Mouse (Mus musculus): ENCODE measurements at regions not wholly inside any gene's neighbourhood (a gene's known extent, or its start where the extent isn't known, plus 50 kb on each side); places are given as distances from the start of the nearest gene placed in this dataset.

DNA sequence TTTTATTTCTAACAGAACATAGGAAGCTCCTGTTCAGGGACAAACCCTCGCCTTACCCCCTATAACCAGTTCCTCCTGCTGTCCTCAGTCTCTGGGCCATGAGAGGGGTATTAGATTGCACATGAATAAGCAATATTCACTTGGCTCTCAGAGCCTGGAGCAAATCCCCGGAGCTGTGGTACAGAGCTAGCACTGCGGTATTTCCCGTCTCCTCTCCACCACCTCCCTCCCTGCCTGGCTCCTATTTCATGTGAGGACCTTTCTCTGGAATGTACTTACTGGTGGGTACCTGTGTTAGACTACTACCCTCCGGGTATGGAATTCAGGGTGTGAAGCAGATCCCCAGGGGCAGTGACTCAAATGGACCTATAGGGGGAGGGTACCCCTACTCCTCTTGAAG is 206.9 kb upstream of the Cadm1 start:
- H3K36me3 ChIP-seq (ENCODE audit: control insufficient read depth, insufficient read depth), result no peaks in the 10 kb centered on the region
- no peak overlapping the region for H3K4me2 ChIP-seq (ENCODE audit: low read depth)
- TF ChIP-seq MYOG (IDR thresholded peaks at IDR 0.05; ENCODE audit: control insufficient read depth in 1 of 3, insufficient read depth in 1 of 3, insufficient read length in 2 of 3, low read depth in 2 of 3) (no peak), POLR2A (IDR thresholded peaks at IDR 0.05; ENCODE audit: insufficient read length, low read depth) (no peak), SRF (IDR thresholded peaks at IDR 0.05; ENCODE audit: control insufficient read depth, insufficient read length, low read depth) (no peak), TCF3 (IDR thresholded peaks at IDR 0.05; ENCODE audit: insufficient read length, low read depth) (no peak), TCF12 (IDR thresholded peaks at IDR 0.05; ENCODE audit: insufficient read depth, poor library complexity, severe bottlenecking) (no peak), MYOD1 (IDR thresholded peaks at IDR 0.05; ENCODE audit: control insufficient read depth in 1 of 3, insufficient read length in 2 of 3, low read depth in 2 of 3) (no peak), USF1 (IDR thresholded peaks at IDR 0.05; ENCODE audit: low read depth) (no peak), REST (IDR thresholded peaks at IDR 0.05; ENCODE audit: insufficient read depth, insufficient read length) (no peak), MAX (IDR thresholded peaks at IDR 0.05; ENCODE audit: low read depth) (no peak), E2F4 (IDR thresholded peaks at IDR 0.05; ENCODE audit: insufficient read depth) (no peak), CEBPB (IDR thresholded peaks at IDR 0.05; ENCODE audit: insufficient read depth, poor library complexity, severe bottlenecking) (no peak), POLR2AphosphoS2 (IDR thresholded peaks at IDR 0.05; ENCODE audit: insufficient read length, low read depth) (no peak)
- no peak overlapping the region for H3ac ChIP-seq (ENCODE audit: control insufficient read depth, insufficient read length)
- no peaks in the 10 kb centered on the region for H3K79me2 ChIP-seq (ENCODE audit: control insufficient read depth, insufficient read depth)
- no peak overlapping the region for H3K4me3 ChIP-seq
- H3K27me3 ChIP-seq (ENCODE audit: control insufficient read depth, insufficient read depth, insufficient read length), result peaks cover 7% of the 10 kb centered on the region

DNA sequence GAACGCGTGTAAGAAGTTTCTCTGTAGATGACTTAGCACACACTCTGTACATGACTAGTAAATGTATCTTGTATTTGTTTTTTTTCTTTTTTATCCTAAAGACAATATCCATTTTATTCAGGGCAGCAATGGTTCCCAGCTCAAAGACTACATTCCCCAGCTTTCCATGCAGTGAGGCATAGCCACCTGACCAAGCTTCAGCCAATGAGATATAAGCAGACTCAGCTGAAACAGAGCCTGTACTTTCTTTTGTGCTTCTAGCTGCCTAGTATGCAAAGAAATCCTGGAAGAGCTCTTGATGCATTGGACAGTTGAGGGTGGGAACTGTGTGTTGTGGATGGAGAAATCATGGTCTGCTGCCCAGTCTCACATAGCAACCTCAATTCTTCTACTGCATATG is 202.4 kb upstream of the Cadm1 start:
- H3ac ChIP-seq (ENCODE audit: control insufficient read depth, insufficient read length), result no peak overlapping the region
- no peaks in the 10 kb centered on the region for H3K79me2 ChIP-seq (ENCODE audit: control insufficient read depth, insufficient read depth)
- TF ChIP-seq USF1 (IDR thresholded peaks at IDR 0.05; ENCODE audit: low read depth), result peak; percentile 49
- TF ChIP-seq REST (IDR thresholded peaks at IDR 0.05; ENCODE audit: insufficient read depth, insufficient read length), result no peak

GRCm38 (mm10) chr9:47332929-47333328 is 197.0 kb upstream of the Cadm1 start:
- no peak for TF ChIP-seq MYOG (IDR thresholded peaks at IDR 0.05; ENCODE audit: control insufficient read depth in 1 of 3, insufficient read depth in 1 of 3, insufficient read length in 2 of 3, low read depth in 2 of 3)
- TF ChIP-seq TCF12 (IDR thresholded peaks at IDR 0.05; ENCODE audit: insufficient read depth, poor library complexity, severe bottlenecking), result no peak
- no peak for TF ChIP-seq MAX (IDR thresholded peaks at IDR 0.05; ENCODE audit: low read depth)
- no peak for TF ChIP-seq POLR2A (IDR thresholded peaks at IDR 0.05; ENCODE audit: insufficient read length, low read depth)
- TF ChIP-seq USF1 (IDR thresholded peaks at IDR 0.05; ENCODE audit: low read depth), result no peak
- TF ChIP-seq SRF (IDR thresholded peaks at IDR 0.05; ENCODE audit: control insufficient read depth, insufficient read length, low read depth), result no peak
- no peak for TF ChIP-seq CEBPB (IDR thresholded peaks at IDR 0.05; ENCODE audit: insufficient read depth, poor library complexity, severe bottlenecking)
- TF ChIP-seq POLR2AphosphoS2 (IDR thresholded peaks at IDR 0.05; ENCODE audit: insufficient read length, low read depth), result no peak
- Histone ChIP-seq H3K36me3 (ENCODE audit: control insufficient read depth, insufficient read depth) (no peaks in the 10 kb centered on the region), H3ac (ENCODE audit: control insufficient read depth, insufficient read length) (no peak overlapping the region), H3K4me3 (no peak overlapping the region), H3K79me2 (ENCODE audit: control insufficient read depth, insufficient read depth) (no peaks in the 10 kb centered on the region), H3K4me2 (ENCODE audit: low read depth) (no peak overlapping the region), H3K27me3 (ENCODE audit: control insufficient read depth, insufficient read depth, insufficient read length) (peaks cover 7% of the 10 kb centered on the region)

More for the DNA sequence above, 202.4 kb upstream of the Cadm1 start:
- no peaks in the 10 kb centered on the region for H3K36me3 ChIP-seq (ENCODE audit: control insufficient read depth, insufficient read depth)
- peaks cover 8% of the 10 kb centered on the region for H3K27me3 ChIP-seq (ENCODE audit: control insufficient read depth, insufficient read depth, insufficient read length)
- no peak overlapping the region for H3K4me2 ChIP-seq (ENCODE audit: low read depth)
- H3K4me3 ChIP-seq, result no peak overlapping the region

DNA sequence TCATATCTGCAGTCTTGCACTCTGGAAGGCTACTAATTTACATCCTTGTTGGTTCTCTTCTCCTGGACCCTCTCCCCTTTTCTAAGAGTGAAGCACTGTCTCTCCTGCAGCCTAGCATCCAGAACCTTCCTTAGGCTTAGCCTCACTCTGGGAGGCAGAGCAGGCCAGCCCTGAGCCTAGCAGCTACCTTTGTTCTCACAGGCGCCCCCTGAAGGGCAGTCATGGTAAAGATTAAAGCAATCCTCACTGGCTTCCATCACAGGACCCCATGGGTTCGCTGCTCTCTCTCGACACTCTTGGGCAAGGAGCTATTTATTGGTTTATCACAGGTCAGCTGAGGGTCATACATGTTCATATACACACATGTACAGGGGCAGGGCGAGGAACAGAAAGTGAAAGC is 191.8 kb upstream of the Cadm1 start:
- Histone ChIP-seq H3K27me3 (ENCODE audit: control insufficient read depth, insufficient read depth, insufficient read length) (no peaks in the 10 kb centered on the region), H3K4me2 (ENCODE audit: low read depth) (no peak overlapping the region)
- TF ChIP-seq SRF (IDR thresholded peaks at IDR 0.05; ENCODE audit: control insufficient read depth, insufficient read length, low read depth) (no peak), MAX (IDR thresholded peaks at IDR 0.05; ENCODE audit: low read depth) (no peak), MYOD1 (IDR thresholded peaks at IDR 0.05; ENCODE audit: control insufficient read depth in 1 of 3, insufficient read length in 2 of 3, low read depth in 2 of 3) (no peak), TCF3 (IDR thresholded peaks at IDR 0.05; ENCODE audit: insufficient read length, low read depth) (no peak), POLR2AphosphoS2 (IDR thresholded peaks at IDR 0.05; ENCODE audit: insufficient read length, low read depth) (no peak), POLR2A (IDR thresholded peaks at IDR 0.05; ENCODE audit: insufficient read length, low read depth) (no peak), TCF12 (IDR thresholded peaks at IDR 0.05; ENCODE audit: insufficient read depth, poor library complexity, severe bottlenecking) (no peak), CEBPB (IDR thresholded peaks at IDR 0.05; ENCODE audit: insufficient read depth, poor library complexity, severe bottlenecking) (no peak), REST (IDR thresholded peaks at IDR 0.05; ENCODE audit: insufficient read depth, insufficient read length) (no peak), E2F4 (IDR thresholded peaks at IDR 0.05; ENCODE audit: insufficient read depth) (no peak), MYOG (IDR thresholded peaks at IDR 0.05; ENCODE audit: control insufficient read depth in 1 of 3, insufficient read depth in 1 of 3, insufficient read length in 2 of 3, low read depth in 2 of 3) (no peak), USF1 (IDR thresholded peaks at IDR 0.05; ENCODE audit: low read depth) (no peak)

GRCm38 (mm10) chr9:47346527-47347111 is 183.4 kb upstream of the Cadm1 start:
- H3K27me3 ChIP-seq (ENCODE audit: control insufficient read depth, insufficient read depth, insufficient read length), result peaks cover 26% of the 10 kb centered on the region
- no peak overlapping the region for H3ac ChIP-seq (ENCODE audit: control insufficient read depth, insufficient read length)
- H3K4me2 ChIP-seq (ENCODE audit: low read depth), result no peak overlapping the region
- no peak overlapping the region for H3K4me3 ChIP-seq
- no peak for TF ChIP-seq USF1 (IDR thresholded peaks at IDR 0.05; ENCODE audit: low read depth)
- no peaks in the 10 kb centered on the region for H3K36me3 ChIP-seq (ENCODE audit: control insufficient read depth, insufficient read depth)
- H3K79me2 ChIP-seq (ENCODE audit: control insufficient read depth, insufficient read depth), result no peaks in the 10 kb centered on the region

More for the DNA sequence above, 191.8 kb upstream of the Cadm1 start:
- Histone ChIP-seq H3K4me3 (no peak overlapping the region), H3K79me2 (ENCODE audit: control insufficient read depth, insufficient read depth) (no peaks in the 10 kb centered on the region), H3ac (ENCODE audit: control insufficient read depth, insufficient read length) (no peak overlapping the region), H3K36me3 (ENCODE audit: control insufficient read depth, insufficient read depth) (no peaks in the 10 kb centered on the region)

All from myocyte (in vitro differentiated cells).